Mouse (Mus musculus): ENCODE measurements around the gene Tagap1. TPM values are rescaled to one million over a fixed set of nuclear protein-coding genes. Genes with fewer than 3 reads are reported as not detected.
A peak's percentile ranks its signal among the peaks of the same experiment; 100 is the strongest.
"Not testable (repeated sequence)": the region's sequence is repeated elsewhere in the genome, so short reads cannot be mapped to it uniquely, and the experiment has no call there.

The Tagap1 gene
- polyA plus RNA-seq, 1 experiment from 2014 or later = 45.5 TPM

DNA sequence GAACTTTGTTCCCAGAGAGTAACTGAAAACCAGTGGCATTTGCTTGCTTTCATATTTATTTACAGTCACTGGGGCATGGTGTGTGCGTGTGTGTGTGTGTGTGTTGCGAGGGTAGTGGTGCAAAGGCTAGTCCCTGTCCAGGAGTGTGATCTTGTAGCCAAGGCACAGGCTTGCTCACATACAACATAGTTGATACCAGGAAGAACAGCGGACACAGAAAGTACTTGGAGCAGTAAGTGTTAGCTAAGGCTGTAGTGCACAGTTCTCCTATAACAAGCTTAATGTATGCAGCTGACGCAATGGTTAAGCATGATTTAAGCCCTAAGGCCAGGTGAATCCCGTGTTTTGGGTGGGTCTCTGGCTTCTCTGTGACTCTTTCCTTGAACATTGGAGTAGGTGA is 18.4 kb upstream of the Tagap1 start:
- Histone ChIP-seq H3K4me2 (peak overlapping the region; percentile 54), H3K4me3 (replicated peaks) (peak overlapping the region; percentile 57)
- not testable (repeated sequence) for H3K27me3 ChIP-seq (replicated peaks); ATAC-seq (ENCODE audit: insufficient read depth, low FRiP score, low read depth); H3K9me3 ChIP-seq; H3K4me1 ChIP-seq; H3K9ac ChIP-seq; H3K36me3 ChIP-seq; H3K27ac ChIP-seq
- 20% methylated on average over 5 of the region's 5 CpGs for WGBS

DNA sequence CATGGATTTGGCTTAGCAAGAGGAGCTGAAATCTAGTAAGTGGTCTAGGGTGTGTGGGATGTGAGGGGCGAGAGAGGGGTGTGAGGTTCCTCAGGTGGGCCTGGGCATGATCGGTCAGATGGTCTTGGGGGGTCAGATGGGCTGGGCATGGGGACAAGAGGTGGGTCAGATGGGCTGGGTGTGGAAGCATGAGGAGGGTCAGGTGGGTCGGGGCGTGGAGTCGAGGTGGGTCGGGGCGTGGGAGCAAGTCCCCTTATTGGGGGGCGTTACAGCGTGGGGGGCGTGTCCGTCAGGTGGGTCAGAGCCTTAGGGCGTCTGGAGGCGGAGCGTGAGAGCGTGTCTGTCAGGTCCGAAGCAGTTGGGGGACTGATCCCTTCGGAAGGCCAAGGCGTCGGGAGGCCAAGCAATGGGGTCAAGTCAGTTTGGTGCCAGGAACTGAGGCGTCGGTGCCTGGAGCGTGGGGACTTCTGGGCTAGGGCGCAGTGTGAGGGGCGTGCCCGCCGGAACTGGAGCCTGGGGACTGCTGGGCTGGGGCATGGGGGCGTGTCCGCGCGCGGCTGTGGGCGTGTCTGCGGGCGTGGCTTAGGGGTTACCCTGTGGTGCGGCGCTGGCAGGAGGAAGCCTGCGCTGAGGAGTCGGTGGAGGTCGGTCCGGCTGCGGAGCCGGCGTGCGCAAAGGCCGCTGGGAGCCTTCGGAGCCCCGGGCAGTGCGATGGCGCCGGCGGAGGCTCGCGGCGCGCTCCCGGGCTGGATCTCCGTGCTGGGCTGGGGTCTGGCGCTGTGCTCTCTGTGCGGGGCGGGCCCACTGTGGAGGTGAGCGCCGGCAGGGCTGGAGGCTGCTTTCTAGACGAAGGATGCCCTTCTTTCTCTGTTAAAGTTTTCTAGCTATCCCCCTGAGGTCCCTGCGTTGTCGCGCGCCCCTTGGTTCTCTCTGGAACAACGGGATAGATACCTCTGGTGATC is 17.6 kb upstream of the Tagap1 start, which contains the start of gene Gm49721:
Gm49721 (plus strand) TSS at position 618 of the 962 bp plus-strand sequence.
- peak within 1 kb of the TSS; percentile 54 for H3K4me2 ChIP-seq
- H3K4me1 ChIP-seq; H3K27ac ChIP-seq; H3K27me3 ChIP-seq (replicated peaks); H3K9me3 ChIP-seq; H3K36me3 ChIP-seq: not testable (repeated sequence)
- ATAC-seq (ENCODE audit: insufficient read depth, low FRiP score, low read depth) = peak; percentile 98
- WGBS = 2% methylated on average over 51 of the region's 68 CpGs
- H3K9ac ChIP-seq = peak within 1 kb of the TSS; percentile 39; the same call in 1 of the 2 replicates
- peak within 1 kb of the TSS; percentile 57 for H3K4me3 ChIP-seq (replicated peaks)

DNA sequence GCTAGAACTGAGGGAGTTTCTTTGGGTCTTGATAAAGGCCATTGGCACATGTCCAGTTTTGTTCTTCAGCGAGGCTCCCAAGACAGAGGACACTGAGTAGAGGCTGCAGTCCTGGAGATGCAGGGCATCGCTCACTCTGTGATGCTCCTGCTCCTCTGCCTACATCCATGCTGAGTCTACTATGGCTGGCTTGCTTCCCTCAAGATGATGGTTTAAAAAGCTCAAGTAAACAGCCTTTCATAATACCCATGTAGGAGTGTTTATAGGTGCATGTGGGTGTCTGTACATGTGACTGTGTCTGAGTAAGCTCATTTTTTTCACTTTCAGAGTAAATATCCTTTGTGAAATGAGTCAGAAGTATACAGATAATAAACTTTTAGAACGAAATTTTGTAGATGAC is 14.0 kb upstream of the Tagap1 start:
- 68% methylated on average over 3 of the region's 3 CpGs for WGBS
- not testable (repeated sequence) for H3K4me2 ChIP-seq; ATAC-seq (ENCODE audit: insufficient read depth, low FRiP score, low read depth); H3K4me1 ChIP-seq; H3K9me3 ChIP-seq; H3K36me3 ChIP-seq; H3K27me3 ChIP-seq (replicated peaks); H3K27ac ChIP-seq; H3K4me3 ChIP-seq (replicated peaks); H3K9ac ChIP-seq

DNA sequence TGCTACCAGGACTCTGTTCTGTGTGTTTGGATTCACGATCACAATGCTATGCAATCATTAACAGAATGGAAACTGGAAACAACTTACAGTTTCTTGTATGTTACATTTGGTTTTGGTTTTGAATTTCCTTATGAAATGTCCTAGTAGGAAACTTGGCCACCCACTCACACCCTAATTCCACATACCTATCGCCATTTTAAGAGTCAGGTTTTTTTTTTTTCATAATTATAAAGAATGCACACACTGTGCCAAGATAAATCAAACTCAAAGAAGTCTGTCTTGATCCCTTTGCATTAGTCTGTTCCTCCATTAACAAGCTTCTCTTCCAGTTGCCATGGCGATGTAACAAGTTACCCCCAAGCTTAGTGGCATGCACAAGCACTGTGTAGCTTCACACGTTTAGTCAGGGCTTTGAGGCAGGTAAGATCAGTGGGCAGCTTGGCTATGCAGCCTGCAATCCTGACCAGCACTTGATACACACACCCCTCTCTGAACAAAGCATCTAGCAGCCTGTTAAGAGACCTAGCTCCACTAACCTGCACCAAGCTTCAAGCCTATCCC is 12.0 kb upstream of the Tagap1 start:
- not testable (repeated sequence) for H3K9me3 ChIP-seq; ATAC-seq (ENCODE audit: insufficient read depth, low FRiP score, low read depth); H3K4me1 ChIP-seq; H3K27me3 ChIP-seq (replicated peaks); H3K4me3 ChIP-seq (replicated peaks); H3K36me3 ChIP-seq; H3K9ac ChIP-seq; H3K4me2 ChIP-seq; H3K27ac ChIP-seq
- 69% methylated on average over 4 of the region's 4 CpGs for WGBS

DNA sequence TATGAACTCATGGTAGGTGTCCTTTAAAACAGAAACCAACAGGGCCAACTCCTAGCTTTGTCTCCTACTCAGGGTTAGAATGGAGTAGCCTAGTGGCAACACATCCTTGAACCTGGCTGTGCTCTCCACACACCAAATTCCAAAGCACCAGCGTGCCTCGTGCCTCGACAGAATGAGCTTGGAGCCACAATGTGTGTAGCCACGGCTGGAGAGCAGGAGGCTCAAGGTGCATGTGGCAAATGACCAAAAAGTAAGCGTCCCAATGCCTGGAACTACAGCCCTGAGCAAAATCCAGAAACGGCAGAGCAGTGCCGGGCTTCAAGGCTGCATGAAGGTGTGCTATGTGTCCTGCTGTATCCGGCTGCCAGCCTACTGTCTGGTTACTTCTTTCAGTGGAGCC is 10.3 kb upstream of the Tagap1 start:
- H3K4me3 ChIP-seq (replicated peaks); ATAC-seq (ENCODE audit: insufficient read depth, low FRiP score, low read depth); H3K27ac ChIP-seq; H3K27me3 ChIP-seq (replicated peaks); H3K4me2 ChIP-seq; H3K9ac ChIP-seq; H3K4me1 ChIP-seq; H3K36me3 ChIP-seq; H3K9me3 ChIP-seq: not testable (repeated sequence)
- 83% methylated on average over 8 of the region's 8 CpGs for WGBS

DNA sequence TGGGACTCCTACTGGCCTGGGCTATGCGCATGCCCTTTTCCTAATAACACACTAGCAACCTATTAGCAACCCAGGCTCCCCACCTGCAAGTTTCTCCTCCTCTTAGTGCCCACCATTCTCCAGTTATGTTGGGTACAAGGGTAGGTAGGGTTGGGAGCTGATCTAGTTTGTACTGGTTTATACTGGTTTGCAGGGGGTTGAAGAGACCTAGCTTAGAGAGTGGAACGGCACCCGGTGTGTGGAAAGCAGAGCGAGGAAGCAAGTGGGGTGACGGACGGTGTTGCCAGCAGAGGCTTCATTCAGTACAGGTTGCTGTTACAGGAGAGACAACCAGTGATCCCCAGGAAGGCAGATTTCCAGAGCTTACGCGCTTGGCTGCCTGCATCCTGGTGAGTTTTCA is 9.4 kb upstream of the Tagap1 start, which contains the start of gene Rnaset2b:
Rnaset2b (plus strand) TSS at position 301 of the 400 bp plus-strand sequence.
- not testable (repeated sequence) for H3K4me2 ChIP-seq; H3K27ac ChIP-seq; H3K27me3 ChIP-seq (replicated peaks); H3K9me3 ChIP-seq; ATAC-seq (ENCODE audit: insufficient read depth, low FRiP score, low read depth); H3K4me3 ChIP-seq (replicated peaks); H3K9ac ChIP-seq; H3K4me1 ChIP-seq; H3K36me3 ChIP-seq
- 88% methylated on average over 1 of the region's 8 CpGs for WGBS

DNA sequence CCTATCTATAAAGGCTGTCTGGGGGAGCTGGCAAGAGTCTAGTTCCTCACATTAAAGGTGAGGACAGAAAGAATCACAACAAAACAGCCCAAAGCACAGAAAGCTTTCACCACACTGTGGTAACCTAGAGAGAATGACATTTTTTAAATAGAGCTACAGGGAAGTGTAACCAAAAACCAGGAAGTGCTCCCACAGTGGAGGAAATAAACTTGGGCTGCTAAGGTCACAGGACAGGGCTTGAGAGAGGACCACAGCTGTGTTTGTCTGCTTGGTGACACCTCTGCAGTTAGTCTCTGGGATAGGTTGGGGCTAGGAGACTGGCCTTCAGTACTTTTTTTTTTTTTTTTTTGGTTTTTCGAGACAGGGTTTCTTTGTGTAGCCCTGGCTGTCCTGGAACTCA is 6.7 kb upstream of the Tagap1 start:
- not testable (repeated sequence) for H3K27ac ChIP-seq; H3K9ac ChIP-seq; H3K9me3 ChIP-seq; H3K36me3 ChIP-seq; H3K4me3 ChIP-seq (replicated peaks); H3K4me1 ChIP-seq; ATAC-seq (ENCODE audit: insufficient read depth, low FRiP score, low read depth); H3K27me3 ChIP-seq (replicated peaks); H3K4me2 ChIP-seq
- WGBS = 22% methylated on average over 1 of the region's 1 CpGs

DNA sequence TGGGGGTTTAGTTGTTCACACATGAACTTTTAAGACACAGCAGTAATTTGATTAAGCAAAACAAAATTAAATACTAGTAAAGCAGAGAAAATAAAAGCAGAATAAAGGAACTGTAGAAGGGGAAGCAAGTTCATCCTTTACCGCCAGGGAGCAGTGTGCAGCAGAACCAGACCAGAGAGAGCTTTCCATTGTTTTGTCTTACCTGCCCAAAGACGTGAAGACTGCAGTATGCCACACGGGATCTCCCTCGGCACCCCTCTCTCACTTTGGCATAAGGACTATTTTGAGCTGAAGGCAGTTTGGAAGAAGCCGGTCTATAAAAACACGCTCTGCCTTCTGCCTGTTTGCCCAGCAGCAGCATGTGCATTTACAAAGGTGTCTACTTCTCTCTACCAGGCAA is 4.4 kb upstream of the Tagap1 start:
- not testable (repeated sequence) for ATAC-seq (ENCODE audit: insufficient read depth, low FRiP score, low read depth); H3K9ac ChIP-seq; H3K27me3 ChIP-seq (replicated peaks); H3K4me3 ChIP-seq (replicated peaks); H3K4me1 ChIP-seq; H3K36me3 ChIP-seq; H3K4me2 ChIP-seq; H3K9me3 ChIP-seq; H3K27ac ChIP-seq
- 9% methylated on average over 6 of the region's 6 CpGs for WGBS

DNA sequence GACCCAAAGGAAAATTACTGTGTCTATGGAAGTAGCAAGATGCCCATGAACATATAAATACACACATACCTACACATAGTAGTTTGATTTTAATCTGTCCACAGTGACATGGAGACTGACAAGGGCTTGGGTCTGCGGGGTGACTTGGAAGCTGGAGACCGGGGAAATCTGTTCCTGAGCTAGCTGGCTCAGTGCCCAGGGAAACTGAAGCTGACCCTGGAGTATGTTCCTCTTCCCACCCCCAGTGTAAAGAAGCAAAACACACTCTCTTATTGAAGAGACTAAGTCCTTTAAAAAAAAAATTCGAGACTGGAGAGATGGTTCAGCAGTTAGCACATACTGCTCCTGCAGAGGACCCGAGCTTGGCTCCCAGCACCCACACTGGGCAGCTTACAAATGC is 2.0 kb upstream of the Tagap1 start:
- H3K36me3 ChIP-seq; H3K4me3 ChIP-seq (replicated peaks); H3K4me1 ChIP-seq; H3K9ac ChIP-seq; H3K27me3 ChIP-seq (replicated peaks); H3K4me2 ChIP-seq; ATAC-seq (ENCODE audit: insufficient read depth, low FRiP score, low read depth); H3K9me3 ChIP-seq; H3K27ac ChIP-seq: not testable (repeated sequence)
- 47% methylated on average over 4 of the region's 4 CpGs for WGBS

DNA sequence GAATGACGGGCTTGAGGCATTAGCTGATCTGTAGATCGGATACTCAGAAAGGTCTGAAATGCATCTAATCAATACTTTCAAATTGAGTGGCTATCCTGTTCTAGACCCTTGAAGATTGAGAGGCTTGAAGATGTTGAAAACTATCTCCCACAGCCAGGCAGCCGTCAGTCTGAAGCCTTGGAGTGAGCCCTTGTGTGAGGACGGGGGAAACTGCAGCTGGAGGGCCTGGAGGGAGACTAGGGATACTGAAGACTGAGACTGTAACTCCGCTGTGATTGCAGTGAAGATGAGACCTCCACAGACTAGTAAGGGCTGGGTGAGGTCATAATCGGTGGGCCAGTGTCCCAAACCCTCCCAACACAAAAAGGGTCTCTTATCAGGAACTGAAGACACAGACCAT is 1.4 kb upstream of the Tagap1 start:
- ATAC-seq (ENCODE audit: insufficient read depth, low FRiP score, low read depth); H3K27ac ChIP-seq: not testable (repeated sequence)
- 72% methylated on average over 4 of the region's 6 CpGs for WGBS

DNA sequence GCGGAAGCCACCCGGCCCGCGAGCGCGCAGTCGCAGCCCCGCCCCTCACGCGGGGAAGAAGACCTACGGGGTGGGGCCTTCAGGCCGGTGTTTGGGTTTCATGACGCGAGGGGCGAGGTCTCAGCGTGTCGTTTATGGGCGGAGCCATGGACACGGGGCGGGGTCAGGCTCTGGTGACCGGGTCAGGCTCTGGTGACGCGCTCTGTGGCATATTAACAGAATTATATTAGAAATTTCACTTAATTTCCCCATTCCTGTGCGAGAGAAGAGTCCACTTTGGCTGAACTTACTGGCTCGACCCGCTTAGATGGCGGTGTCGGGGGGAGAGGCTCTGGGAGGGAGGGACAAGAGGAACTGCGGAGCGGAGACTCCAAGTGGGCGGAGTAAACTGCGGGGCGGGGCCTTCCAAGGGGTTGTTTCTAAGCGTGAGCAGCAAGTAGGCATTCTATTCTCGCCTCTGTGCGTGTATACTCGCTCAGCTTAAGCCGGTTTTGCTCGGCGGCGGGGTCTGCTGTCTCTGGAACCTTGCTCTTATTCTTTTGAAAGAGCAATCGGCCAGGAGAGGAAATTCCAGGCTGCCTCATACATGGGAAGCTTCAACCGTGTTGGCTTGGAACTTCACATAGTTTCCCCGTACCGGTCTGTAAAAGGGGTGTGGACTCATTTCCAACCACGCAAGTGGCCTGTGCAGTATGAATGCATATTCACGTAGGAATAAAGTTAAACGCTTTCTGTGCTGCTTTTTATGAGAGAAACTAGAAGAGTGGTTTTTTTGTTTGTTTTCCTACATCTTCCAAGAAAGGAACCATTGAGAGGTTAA is 435 bp upstream of the Tagap1 start:
- not testable (repeated sequence) for H3K9ac ChIP-seq; H3K27me3 ChIP-seq (replicated peaks); H3K27ac ChIP-seq; H3K4me1 ChIP-seq; H3K36me3 ChIP-seq; H3K9me3 ChIP-seq
- under 1% methylated on average over 22 of the region's 48 CpGs for WGBS
- Histone ChIP-seq H3K4me3 (replicated peaks) (peak overlapping the region; percentile 31), H3K4me2 (peak overlapping the region; percentile 48)
- peak; percentile 98 for ATAC-seq (ENCODE audit: insufficient read depth, low FRiP score, low read depth)

More for the DNA sequence above, 1.4 kb upstream of the Tagap1 start:
- not testable (repeated sequence) for H3K9me3 ChIP-seq; H3K9ac ChIP-seq; H3K4me2 ChIP-seq; H3K27me3 ChIP-seq (replicated peaks); H3K4me1 ChIP-seq; H3K4me3 ChIP-seq (replicated peaks); H3K36me3 ChIP-seq

DNA sequence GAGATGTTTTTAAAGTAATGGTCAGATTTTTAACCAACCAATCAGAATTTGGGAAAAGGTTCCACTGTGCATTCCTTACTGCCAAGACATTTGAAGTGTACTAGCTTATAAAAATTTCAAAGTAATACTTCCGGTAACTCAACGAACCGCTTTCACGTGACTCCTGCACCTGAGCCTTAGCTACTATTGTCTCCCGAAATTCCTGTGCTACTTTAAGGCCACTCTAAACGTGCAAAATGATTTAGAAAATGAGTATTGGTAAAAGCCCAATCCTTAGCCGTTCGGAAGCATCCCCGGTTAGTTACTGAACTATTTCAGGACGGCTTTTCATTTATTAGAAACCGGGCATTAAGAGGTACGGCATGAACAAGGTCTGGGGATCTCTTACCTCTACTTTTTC is 607 bp downstream of the Tagap1 start:
- H3K9me3 ChIP-seq; H3K27me3 ChIP-seq (replicated peaks); H3K9ac ChIP-seq; H3K36me3 ChIP-seq; ATAC-seq (ENCODE audit: insufficient read depth, low FRiP score, low read depth); H3K27ac ChIP-seq; H3K4me1 ChIP-seq: not testable (repeated sequence)
- Histone ChIP-seq H3K4me3 (replicated peaks) (peak overlapping the region; percentile 53), H3K4me2 (peak overlapping the region; percentile 41)
- WGBS = 1% methylated on average over 12 of the region's 12 CpGs

Measured in stomach, embryonic 15.5 days (tissue).